Mouse (Mus musculus): ENCODE results near the gene Nanos1.

Nanos1 gene

DNA sequence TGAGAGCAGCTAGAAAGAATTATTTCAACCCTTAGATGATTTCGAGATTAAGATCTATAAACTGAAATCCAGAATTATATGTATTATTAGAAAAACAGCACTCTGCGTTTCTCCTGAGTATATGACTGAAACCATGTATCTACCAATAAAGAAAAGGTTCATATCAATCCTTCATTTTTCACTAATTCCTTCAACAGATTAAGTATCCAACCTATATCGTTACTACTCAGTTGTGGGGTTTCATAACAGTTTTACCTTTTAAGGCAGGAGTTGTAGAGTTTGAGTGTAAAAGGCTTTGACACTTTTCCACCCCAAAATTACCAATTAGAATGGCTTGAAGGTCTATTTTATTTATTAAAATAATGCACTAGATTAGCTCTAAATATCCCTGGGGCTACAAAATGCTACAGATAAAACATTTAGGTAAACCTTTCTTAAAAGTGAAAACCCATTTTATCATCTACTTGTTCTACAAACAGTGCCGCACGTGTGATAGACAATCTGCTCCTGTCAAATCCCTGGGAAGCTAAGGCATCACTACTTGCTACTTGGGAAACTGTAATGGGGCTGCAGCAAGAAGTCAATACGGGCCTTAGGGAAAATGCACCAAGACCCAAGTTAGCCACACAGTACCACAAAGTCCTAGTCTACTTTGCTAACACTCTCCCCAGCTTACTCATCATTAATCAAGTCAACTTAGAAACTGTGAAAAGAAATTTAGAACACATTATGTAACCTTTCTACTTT lies 32.6 kb downstream of the Nanos1 start:
- no peak for DNase-seq (ENCODE audit: extremely low read depth, low read depth)

DNA sequence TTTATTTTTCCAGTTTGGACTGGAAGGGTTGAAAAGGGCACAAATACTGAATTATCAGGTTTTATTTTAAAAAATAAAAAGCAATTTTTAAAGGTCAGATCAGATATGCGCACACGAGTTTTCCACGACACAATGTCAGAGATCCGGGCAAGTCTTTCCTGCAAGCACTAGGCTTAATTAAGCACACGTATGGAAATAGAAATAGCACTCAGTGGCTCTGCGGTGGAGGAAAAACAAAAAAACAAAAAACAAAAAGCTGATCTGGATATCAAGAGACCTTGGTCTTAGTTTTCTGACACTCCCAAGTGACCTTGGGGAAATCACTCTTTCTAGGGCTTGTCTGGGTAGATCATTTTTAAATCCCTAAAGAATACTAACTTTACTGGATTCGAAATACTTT lies 33.7 kb downstream of the Nanos1 start:
- no peak for DNase-seq (ENCODE audit: extremely low read depth, low read depth)

DNA sequence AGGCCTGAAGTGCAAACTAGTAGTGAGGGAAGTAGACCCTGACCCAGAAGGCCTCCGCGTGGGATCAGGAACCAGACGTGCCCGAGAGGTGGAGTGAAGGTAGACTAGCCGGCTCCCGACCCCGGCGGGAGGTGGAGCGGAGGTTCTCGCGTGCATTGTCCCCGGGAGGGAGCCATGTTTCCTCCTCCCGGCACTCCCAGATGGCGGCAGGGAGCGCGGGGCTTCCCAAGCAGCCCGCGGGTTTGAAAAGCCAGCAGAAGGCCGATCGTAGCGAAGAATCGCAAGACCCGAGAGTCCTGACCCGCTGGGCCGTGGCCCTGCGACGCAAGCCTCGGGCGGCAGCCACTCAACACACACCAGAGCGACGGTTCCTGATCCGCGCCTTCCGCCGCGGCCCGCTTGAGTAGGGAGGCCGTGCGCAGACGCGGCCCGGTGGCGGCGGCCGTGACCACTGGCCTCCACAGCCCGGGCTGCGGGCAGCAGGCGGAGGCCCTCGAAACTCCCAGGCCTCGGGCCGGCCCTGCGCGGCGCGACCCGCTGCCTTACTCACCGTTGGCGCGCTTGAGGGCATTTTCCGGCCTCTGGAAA lies 34.2 kb downstream of the Nanos1 start:
- DNase-seq (ENCODE audit: extremely low read depth, low read depth): no peak

DNA sequence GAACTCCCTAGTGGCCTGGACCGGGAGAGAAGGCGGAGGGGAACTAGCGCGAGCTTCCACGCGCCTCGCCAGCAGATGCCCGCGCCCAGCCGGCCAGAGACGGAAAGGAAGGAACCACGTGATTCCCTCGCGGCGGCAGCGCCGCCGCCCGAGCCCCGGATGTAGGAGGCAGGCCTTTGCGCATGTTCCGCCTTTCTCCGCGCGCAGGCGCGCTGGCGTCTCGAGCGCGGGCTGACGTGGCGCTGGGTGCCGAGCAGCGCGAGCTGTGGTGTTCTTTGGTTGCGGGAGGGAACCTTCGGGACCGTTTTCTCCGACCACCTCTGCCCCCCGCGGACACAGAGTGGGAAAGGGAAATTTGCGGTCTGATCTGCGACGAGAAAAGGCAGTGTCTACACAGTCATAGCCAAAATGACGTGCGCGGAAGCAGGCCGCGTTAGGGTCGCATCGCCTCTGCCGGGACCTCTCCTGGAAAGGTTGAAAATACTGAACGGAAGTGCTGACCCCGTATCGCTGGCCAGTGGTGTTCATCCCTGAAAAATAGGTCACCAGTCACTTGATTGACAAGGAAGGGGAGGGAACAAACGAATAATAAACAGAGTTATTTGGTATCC lies 34.9 kb downstream of the Nanos1 start, which contains the start of gene Eif3a:
TSS of gene Eif3a (minus strand) at position 108 of the 611 bp plus-strand sequence.
- peak; percentile 91 for DNase-seq (ENCODE audit: extremely low read depth, low read depth)

DNA sequence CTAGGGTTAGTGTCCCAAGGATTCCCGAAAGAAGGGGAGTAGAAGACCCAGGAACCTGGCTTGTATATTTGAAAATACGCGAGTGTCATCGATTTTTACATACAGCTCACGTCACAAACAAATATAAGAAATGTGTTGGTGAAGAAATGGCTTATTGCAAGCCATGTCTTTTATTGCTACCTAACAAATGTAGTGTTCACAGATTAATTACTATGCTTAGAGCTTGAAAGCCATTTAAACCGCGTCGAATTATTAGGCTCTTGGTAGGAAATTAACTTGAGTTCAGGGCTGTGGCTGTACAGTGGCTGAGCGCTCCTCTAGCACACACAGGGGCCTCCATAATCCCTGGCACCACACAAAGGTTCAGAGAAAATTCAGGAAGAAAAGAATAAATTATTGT lies 35.4 kb downstream of the Nanos1 start:
- no peak for DNase-seq (ENCODE audit: extremely low read depth, low read depth)

DNA sequence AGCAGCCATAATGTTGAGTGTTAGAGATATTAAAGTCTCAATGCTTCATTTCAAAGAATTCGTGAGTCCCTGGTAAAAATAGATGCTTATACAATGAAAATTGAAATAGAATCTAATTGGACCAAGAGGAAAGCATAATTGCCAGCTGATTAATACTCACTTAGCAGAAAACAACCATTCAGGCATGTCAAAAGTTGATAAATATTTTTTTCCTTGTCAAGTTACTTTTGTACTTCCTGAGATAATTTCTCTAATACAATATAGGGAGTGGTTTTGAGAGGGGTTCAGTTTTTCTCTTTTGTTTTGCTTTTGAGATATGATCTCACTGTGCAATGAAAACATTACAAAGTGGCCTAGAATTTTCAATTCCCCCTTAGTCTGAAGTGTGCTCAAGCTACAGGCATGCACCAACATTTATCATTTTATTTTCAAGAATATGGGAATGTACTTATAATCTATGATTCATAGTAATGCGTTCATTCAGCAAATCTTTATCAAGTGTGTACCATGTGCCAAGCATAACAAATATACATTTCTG lies 37.5 kb downstream of the Nanos1 start:
- no peak for DNase-seq (ENCODE audit: extremely low read depth, low read depth)

DNA sequence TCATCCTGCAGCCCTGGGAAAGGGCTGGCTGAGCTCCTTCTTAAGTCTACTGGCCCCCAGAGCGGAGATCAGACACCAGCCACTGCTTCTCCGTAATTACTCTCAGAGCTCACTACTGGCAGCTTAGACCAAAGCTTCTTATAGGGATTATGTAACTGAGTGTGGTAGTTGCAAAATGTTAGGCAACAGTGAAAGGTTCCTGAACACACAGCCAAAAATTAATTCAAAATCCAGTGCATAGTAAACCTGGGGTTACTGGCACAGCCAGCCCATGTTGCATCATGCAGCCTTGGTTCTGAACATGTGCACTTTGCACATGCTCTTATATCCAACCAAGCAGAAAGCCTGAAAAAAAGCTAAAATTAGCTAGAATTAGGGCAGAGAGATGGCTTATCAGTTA lies 39.5 kb downstream of the Nanos1 start:
- no peak for DNase-seq (ENCODE audit: extremely low read depth, low read depth)

DNA sequence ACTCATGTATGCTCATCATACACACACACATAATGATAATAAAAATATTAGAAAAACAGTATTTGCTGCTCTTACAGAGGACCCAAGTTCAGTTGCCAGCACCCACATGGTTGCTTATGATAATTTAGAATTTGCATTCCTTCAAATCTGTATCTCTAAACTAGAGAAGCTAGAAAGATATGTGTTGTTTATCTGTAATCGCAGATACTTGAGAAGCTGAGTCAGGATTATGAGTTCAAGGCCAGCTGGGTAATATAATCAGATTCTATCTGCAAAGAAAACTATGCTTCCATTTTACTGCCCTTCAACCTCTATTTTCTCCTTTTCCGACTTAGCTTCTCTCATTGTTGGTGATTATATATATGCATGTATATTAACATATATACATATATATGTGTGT lies 41.6 kb downstream of the Nanos1 start:
- DNase-seq (ENCODE audit: extremely low read depth, low read depth): no peak

DNA sequence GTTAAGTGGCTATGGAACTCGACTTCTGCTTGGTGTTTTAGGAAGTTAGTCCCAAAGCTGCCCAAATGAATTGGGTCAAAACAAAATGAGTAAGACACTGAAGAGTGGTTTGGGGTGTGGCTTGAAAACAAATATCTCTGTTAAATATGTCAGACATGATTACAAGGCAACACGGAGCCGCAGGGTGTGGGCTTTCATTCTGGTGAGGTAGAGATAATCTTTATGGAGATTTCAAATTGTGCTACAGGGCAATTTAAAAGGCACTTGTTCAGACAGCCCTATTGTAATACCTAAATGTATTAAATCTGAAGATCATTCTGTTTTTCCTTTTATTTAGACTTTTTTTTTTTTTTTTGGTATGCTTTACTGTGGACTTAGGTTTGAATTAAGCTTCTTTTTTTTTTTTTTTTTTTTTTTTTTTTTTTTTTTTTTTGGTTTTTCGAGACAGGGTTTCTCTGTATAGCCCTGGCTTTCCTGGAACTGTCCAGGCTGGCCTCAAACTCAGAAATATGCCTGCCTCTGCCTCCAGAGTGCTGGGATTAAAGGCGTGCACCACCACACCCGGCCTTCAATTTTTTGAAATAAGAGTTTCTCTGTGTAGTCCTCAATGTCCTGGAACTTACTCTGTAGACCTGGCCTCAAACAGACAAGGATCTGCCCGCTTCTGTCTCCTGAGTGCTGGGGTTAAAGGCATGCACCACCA lies 44.2 kb downstream of the Nanos1 start:
- DNase-seq (ENCODE audit: extremely low read depth, low read depth): peak; percentile 99

DNA sequence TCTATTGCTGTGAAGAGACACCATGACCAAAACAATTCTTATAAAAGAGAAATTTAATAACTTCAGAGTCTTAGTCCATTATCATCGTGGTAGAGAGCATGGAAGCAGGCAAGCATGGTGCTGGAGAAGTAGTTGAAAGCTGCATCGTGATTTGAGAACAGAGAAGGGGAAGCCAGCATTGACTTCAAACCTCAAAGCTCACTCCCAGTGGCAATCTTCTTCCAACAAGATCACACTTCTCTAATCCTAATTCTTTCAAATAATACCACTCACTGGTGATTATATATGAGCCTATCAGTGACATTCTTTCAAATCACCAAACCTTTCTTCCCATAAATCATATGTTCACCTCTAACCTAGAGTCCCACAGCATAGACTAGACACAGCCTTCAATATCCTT lies 49.1 kb downstream of the Nanos1 start:
- DNase-seq (ENCODE audit: extremely low read depth, low read depth): no peak

Measured in MEL-GATA-1-ER (cell line).